ENCODE assay signal across 8 mouse cellular contexts in the genomic region with DNA sequence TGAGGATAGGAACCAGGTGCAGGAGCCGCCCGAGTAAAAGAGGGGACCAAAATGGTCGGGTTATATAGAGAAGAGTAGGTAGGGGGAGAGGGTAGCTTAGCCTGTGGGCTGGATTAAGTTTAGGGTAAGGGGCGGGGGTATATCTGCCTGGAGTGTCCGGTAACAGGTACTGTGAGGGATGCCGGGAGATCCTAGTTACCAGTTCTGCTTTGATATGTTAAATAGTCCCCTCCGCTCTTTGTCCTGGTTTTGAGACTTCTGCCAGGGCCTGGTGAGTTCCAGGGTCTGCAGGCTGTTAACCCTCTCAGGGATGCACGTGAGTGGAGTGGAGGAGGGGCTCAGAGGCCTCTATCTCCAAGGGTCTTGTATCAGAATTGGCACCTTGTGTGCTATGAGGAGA. TPM values are rescaled to one million over a fixed set of nuclear protein-coding genes. Genes with fewer than 3 reads are reported as not detected.
DNase-seq lines count a peak whose midpoint lies in the region; ATAC-seq lines count a peak whose summit lies in the region.

No protein-coding gene starts in this region.

- peak overlapping the region; percentile 89 for H3K4me2 ChIP-seq in kidney, embryonic 15.5 days
- peak overlapping the region; percentile 94 for H3K4me2 ChIP-seq in hindbrain, embryonic 15.5 days
- H3K4me2 ChIP-seq in midbrain, embryonic 16.5 days (ENCODE audit: low read length): peak overlapping the region; percentile 91

- peaks cover 69% of the 10 kb centered on the region for H3K4me1 ChIP-seq in kidney, embryonic 15.5 days
- H3K4me1 ChIP-seq in brown adipose tissue, adult 24 weeks (ENCODE audit: control insufficient read depth, insufficient read depth, insufficient read length, low read length): peaks cover 2% of the 10 kb centered on the region
- H3K4me1 ChIP-seq in hindbrain, embryonic 15.5 days (replicated peaks): peaks cover 48% of the 10 kb centered on the region
- peaks cover 29% of the 10 kb centered on the region for H3K4me1 ChIP-seq in midbrain, embryonic 16.5 days (ENCODE audit: control insufficient read depth, insufficient read depth, low read length)

- 6% methylated on average over 8 of the region's 8 CpGs for WGBS in kidney, embryonic 15.5 days
- 4% methylated on average over 8 of the region's 8 CpGs for WGBS in hindbrain, embryonic 15.5 days
- 3% methylated on average over 8 of the region's 8 CpGs for WGBS in midbrain, embryonic 16.5 days

- H3K27me3 ChIP-seq in kidney, embryonic 15.5 days: peaks cover 6% of the 10 kb centered on the region; the same call in 1 of the 2 replicates
- H3K27me3 ChIP-seq in hindbrain, embryonic 15.5 days: peaks cover 11% of the 10 kb centered on the region
- peaks cover 8% of the 10 kb centered on the region for H3K27me3 ChIP-seq in midbrain, embryonic 16.5 days (ENCODE audit: control insufficient read depth, insufficient read depth, low read depth, low read length)

- DNase-seq in kidney, adult 9 months: no peak
- DNase-seq in thymus, postnatal 14 days: no peak
- DNase-seq in thymus, postnatal 10 days (ENCODE audit: low spot score in 2 of 2): no peak
- no peak for DNase-seq in thymus, adult 18-20 months

- ATAC-seq in kidney, embryonic 15.5 days (replicated peaks; ENCODE audit: low FRiP score): no peak
- no peak for ATAC-seq in hindbrain, embryonic 15.5 days (ENCODE audit: low FRiP score, low read depth)
- no peak for ATAC-seq in midbrain, embryonic 16.5 days

- peaks cover 40% of the 10 kb centered on the region for H3K36me3 ChIP-seq in kidney, embryonic 15.5 days
- peaks cover 6% of the 10 kb centered on the region; the same call in 1 of the 2 replicates for H3K36me3 ChIP-seq in hindbrain, embryonic 15.5 days
- peaks cover 6% of the 10 kb centered on the region for H3K36me3 ChIP-seq in midbrain, embryonic 16.5 days (ENCODE audit: control insufficient read depth, insufficient read depth, low read length)

- no peaks in the 10 kb centered on the region for H3K9me3 ChIP-seq in kidney, embryonic 15.5 days (replicated peaks)
- no peaks in the 10 kb centered on the region for H3K9me3 ChIP-seq in hindbrain, embryonic 15.5 days
- H3K9me3 ChIP-seq in midbrain, embryonic 16.5 days (replicated peaks; ENCODE audit: control insufficient read depth, low read length, poor library complexity, severe bottlenecking): no peaks in the 10 kb centered on the region

- H3K27ac ChIP-seq in kidney, embryonic 15.5 days: peak overlapping the region; percentile 96
- H3K27ac ChIP-seq in brown adipose tissue, adult 24 weeks (replicated peaks; ENCODE audit: low read depth, low read length): no peak overlapping the region
- peak overlapping the region; percentile 88 for H3K27ac ChIP-seq in hindbrain, embryonic 15.5 days (replicated peaks)
- H3K27ac ChIP-seq in midbrain, embryonic 16.5 days (ENCODE audit: low read length): no peak overlapping the region

- peak overlapping the region; percentile 93 for H3K9ac ChIP-seq in kidney, embryonic 15.5 days
- H3K9ac ChIP-seq in hindbrain, embryonic 15.5 days: peak overlapping the region; percentile 78
- peak overlapping the region; percentile 3 for H3K9ac ChIP-seq in midbrain, embryonic 16.5 days (ENCODE audit: low read depth, low read length)

- H3K4me3 ChIP-seq in kidney, embryonic 15.5 days (replicated peaks): peak overlapping the region; percentile 92
- peak overlapping the region; percentile 4; the same call in 1 of the 2 replicates for H3K4me3 ChIP-seq in brown adipose tissue, adult 24 weeks (ENCODE audit: insufficient read depth, low read depth, low read length)
- H3K4me3 ChIP-seq in hindbrain, embryonic 15.5 days: peak overlapping the region; percentile 74
- peak overlapping the region; percentile 85 for H3K4me3 ChIP-seq in midbrain, embryonic 16.5 days (ENCODE audit: low read depth, low read length)

RNA-seq across cellular contexts. Expression of gene Rcc2, which starts 3.3 kb away (rescaled TPM):
- polyA plus RNA-seq in kidney, embryonic 15.5 days (2015; fragmentation: Nextera tagmentation; extraction: Ambion mirVana): 26.8 and 28.8 TPM in 2 replicates
- 8.8 and 9.9 TPM in 2 replicates for polyA plus RNA-seq in brown adipose tissue, adult 24 weeks (2012; ENCODE audit: insufficient read depth, insufficient read length, missing spikeins)
- polyA plus RNA-seq in hindbrain, embryonic 15.5 days (2015; fragmentation: Nextera tagmentation; extraction: Ambion mirVana): 25.0 and 28.8 TPM in 2 replicates
- 9.7 and 11.5 TPM in 2 replicates for polyA plus RNA-seq in midbrain, embryonic 16.5 days (2015; fragmentation: Nextera tagmentation; extraction: Ambion mirVana)

RNA-seq across cellular contexts. Expression of gene Arhgef10l, which starts 37.8 kb away (rescaled TPM):
- 20.3 and 20.7 TPM in 2 replicates for polyA plus RNA-seq in kidney, embryonic 15.5 days (2015; fragmentation: Nextera tagmentation; extraction: Ambion mirVana)
- 2.2 and 3.3 TPM in 2 replicates for polyA plus RNA-seq in brown adipose tissue, adult 24 weeks (2012; ENCODE audit: insufficient read depth, insufficient read length, missing spikeins)
- polyA plus RNA-seq in hindbrain, embryonic 15.5 days (2015; fragmentation: Nextera tagmentation; extraction: Ambion mirVana): 26.2 and 28.2 TPM in 2 replicates
- 24.5 and 27.8 TPM in 2 replicates for polyA plus RNA-seq in midbrain, embryonic 16.5 days (2015; fragmentation: Nextera tagmentation; extraction: Ambion mirVana)

RNA-seq across cellular contexts. Expression of gene Padi6, which starts 38.8 kb away (rescaled TPM):
- not detected in 2 replicates for polyA plus RNA-seq in kidney, embryonic 15.5 days (2015; fragmentation: Nextera tagmentation; extraction: Ambion mirVana)
- polyA plus RNA-seq in brown adipose tissue, adult 24 weeks (2012; ENCODE audit: insufficient read depth, insufficient read length, missing spikeins): not detected in 2 replicates
- not detected in 2 replicates for polyA plus RNA-seq in hindbrain, embryonic 15.5 days (2015; fragmentation: Nextera tagmentation; extraction: Ambion mirVana)
- polyA plus RNA-seq in midbrain, embryonic 16.5 days (2015; fragmentation: Nextera tagmentation; extraction: Ambion mirVana): not detected in 2 replicates

Comparison
In these comparisons a context has a peak if more than half of its experiments do, and no peak if none do; other contexts are left out.
1. H3K27ac ChIP-seq: peak in kidney, embryonic 15.5 days (single experiment) and hindbrain, embryonic 15.5 days (single experiment); none in brown adipose tissue, adult 24 weeks (single experiment) and midbrain, embryonic 16.5 days (single experiment).
2. H3K4me3 ChIP-seq: peak in every context shown above with its lines; median percentile 92 in kidney, embryonic 15.5 days; 85 in midbrain, embryonic 16.5 days; 74 in hindbrain, embryonic 15.5 days; 4 in brown adipose tissue, adult 24 weeks.
3. H3K9ac ChIP-seq: peak in every context shown above with its lines; median percentile 93 in kidney, embryonic 15.5 days; 78 in hindbrain, embryonic 15.5 days; 3 in midbrain, embryonic 16.5 days.
4. Peak in every context shown above with its lines, with median percentiles within 50 percentile points of each other: H3K4me2 ChIP-seq.